Mouse (Mus musculus): Measurements from ENCODE around the gene Gm10251. TPM values are rescaled to one million over a fixed set of nuclear protein-coding genes. Genes with fewer than 3 reads are reported as not detected.
"Not testable (repeated sequence)": the region's sequence is repeated elsewhere in the genome, so short reads cannot be mapped to it uniquely, and the experiment has no call there.

Gene Gm10251
- under 1 TPM in 1 of 2 experiments, not detected in 1; 0.23 TPM for total RNA-seq (2021)
- long read RNA-seq: 0 reads

DNA sequence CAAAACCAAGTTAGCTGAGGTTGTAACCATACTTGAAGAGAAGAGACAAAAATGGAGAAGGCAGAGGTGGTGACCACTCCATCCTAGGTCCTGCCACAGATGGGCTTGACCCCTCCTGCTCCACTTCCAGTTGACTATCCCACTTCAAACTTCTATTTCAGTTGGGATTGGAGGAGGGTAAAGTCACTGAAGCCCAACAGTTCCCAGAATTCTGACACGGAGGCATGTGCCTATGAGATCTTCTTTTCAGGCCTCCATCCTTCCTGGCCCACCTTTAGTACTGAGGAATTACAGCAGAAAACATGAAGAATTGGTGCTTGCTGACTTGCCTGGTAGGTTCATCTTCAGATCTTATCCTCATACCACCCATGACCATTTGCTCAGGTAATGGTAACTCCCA, at the start of gene Gm10251:
Gene Gm10251, minus strand, starts transcription at position 101 of the 400 bp plus-strand sequence.
- DNase-seq (ENCODE audit: low spot score in 2 of 2): not testable (repeated sequence)

DNA sequence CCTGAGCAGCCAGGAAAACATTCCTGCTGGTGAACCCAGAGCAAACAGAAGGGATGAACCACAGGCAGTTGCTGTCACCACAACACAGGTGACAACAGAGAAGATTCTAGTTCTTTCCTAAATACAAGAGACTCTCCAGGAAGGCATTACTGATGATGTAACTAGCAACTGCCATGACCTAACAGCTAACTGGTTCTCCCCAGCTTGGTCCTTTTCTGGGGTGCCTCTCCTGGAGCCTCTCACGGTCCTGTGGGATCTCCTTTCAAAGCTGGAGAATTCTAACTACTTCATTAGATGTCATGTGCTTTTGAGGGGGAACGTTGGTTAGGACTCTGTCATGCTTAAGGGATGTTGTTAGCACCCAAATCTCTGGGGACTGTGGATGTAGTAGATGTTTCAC, 36.2 kb upstream of the Gm10251 start, which contains the start of gene Gm8050:
Gene Gm8050, minus strand, starts transcription at position 101 of the 400 bp plus-strand sequence.
- not testable (repeated sequence) for DNase-seq (ENCODE audit: low spot score in 2 of 2)

DNA sequence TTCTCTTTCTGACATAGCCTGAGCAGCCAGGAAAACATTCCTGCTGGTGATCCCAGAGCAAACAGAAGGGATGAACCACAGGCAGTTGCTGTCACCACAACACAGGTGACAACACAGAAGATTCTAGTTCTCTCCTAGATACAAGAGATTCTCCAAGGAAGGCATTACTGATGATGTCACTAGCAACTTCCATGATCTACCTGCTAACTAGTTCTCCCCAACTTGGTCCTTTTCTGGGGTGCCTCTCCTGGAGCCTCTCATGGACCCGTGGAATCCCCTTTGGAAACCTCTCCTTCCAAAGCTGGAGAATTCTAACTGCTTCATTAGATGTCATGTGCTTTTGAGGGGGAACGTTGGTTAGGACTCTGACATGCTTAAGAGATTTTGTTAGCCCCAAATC, 61.7 kb downstream of the Gm10251 start, which contains the start of gene Gm3460:
Gene Gm3460, minus strand, starts transcription at position 101 of the 400 bp plus-strand sequence.
- not testable (repeated sequence) for DNase-seq (ENCODE audit: low spot score in 2 of 2)

DNA sequence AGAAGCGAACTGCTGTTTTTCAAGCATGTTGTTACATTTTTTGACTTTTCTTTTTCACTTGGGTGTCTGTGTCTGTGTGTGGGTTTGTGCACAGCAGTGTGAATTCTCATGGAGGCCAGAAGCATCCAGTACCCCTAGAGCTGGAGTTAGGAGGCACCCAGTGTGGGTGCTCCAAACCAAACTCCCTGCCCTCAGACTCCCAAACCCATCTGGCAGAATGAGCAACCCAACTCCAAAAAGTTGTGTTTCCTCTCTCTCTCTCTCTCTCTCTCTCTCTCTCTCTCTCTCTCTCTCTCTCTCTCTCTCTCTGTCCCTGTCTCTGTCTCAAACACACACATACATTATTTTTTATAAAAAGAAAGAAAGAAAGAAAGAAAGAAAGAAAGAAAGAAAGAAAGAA, 77.5 kb downstream of the Gm10251 start:
- DNase-seq (ENCODE audit: low spot score in 2 of 2): peak; percentile 3 to 9

DNA sequence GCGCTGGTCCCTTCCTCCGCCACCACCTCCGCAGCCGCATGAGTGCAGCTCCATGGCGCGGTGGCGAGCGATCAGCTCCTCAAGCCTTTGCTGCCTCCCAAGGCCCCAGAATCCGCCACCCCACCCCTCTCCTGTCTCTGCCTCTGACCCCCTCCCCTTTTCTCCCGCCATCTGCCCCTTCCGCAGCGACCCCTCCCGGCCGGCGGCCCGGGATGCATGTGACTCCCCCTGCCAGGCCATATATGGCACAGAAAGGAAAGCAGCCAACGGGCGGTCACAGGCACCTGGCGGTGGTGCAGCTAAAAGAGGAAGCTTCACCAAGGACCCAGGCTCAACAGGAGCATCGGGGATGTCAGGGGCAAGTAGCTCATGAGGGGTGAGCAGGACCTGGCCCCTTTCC, 79.0 kb downstream of the Gm10251 start:
- DNase-seq (ENCODE audit: low spot score in 2 of 2): peak; percentile 5 to 34

DNA sequence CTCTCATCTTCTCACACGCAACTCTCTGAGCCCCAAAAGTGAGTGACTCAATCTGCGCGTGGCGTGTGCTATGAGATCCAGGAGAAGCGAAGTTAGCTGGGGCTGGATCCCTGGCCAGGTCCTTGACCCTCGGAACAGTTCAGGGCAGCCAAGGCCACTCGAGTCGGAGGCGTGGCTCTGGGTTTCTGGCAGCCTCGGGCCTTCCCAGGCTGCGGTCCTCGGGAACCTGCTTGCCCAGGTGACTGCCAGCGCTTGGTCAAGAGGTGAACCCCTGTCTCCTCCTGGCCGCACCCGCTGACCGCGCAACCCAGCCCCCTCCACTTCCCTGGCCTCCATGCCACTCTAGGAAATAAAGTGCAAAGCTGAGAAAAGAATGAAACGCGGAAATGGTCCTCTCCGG, 79.4 kb downstream of the Gm10251 start:
- DNase-seq (ENCODE audit: low spot score in 2 of 2): peak; percentile 2 to 8

DNA sequence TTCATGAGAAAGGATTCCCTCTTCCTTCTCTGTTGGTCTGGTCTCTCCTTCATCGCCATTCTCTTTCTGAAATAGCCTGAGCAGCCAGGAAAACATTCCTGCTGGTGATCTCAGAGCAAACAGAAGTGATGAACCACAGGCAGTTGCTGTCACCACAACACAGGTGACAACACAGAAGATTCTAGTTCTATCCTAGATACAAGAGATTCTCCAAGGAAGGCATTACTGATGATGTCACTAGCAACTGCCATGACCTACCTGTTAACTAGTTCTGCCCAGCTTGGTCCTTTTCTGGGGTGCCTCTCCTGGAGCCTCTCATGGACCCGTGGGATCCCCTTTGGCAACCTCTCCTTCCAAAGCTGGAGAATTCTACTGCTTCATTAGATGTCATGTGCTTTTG, 93.5 kb downstream of the Gm10251 start, which contains the start of gene Gm3629:
Gene Gm3629, minus strand, starts transcription at position 101 of the 400 bp plus-strand sequence.
- not testable (repeated sequence) for DNase-seq (ENCODE audit: low spot score in 2 of 2)

Other genes starting within 250 kb of the Gm10251 start
- not detected for gene Gm3594, start 239.6 kb downstream of the Gm10251 start, total RNA-seq (2021)
- not detected for gene Gm8356, start 146.9 kb downstream of the Gm10251 start, total RNA-seq (2021)
- gene Gm3629, start 93.6 kb downstream of the Gm10251 start, total RNA-seq (2021): under 1 TPM in 1 of 2 experiments, not detected in 1; 0.40 TPM
- gene Gm3460, start 61.8 kb downstream of the Gm10251 start, total RNA-seq (2021): not detected
- gene Gm8050, start 36.1 kb upstream of the Gm10251 start, total RNA-seq (2021): not detected
- gene Gm3636, start 58.2 kb upstream of the Gm10251 start, total RNA-seq (2021): 1 to 10 TPM; 3.5 to 3.6 TPM
- not detected for gene Gm8362, start 90.2 kb upstream of the Gm10251 start, total RNA-seq (2021)
- gene Gm3642, start 156.1 kb upstream of the Gm10251 start, total RNA-seq (2021): under 1 TPM in 1 of 2 experiments, not detected in 1; 0.73 TPM
- gene Gm3667, start 205.8 kb upstream of the Gm10251 start, total RNA-seq (2021): 1 to 10 TPM; 2.9 to 3.5 TPM

Measured in layer of hippocampus, postnatal 10 days (tissue).